Mouse (Mus musculus) heart, embryonic 11.5 days (tissue): ENCODE results near the gene Ppl. TPM values are rescaled to one million over a fixed set of nuclear protein-coding genes. Genes with fewer than 3 reads are reported as not detected.
A peak's percentile ranks its signal among the peaks of the same experiment; 100 is the strongest.

ENCODE experiments used
- ATAC-seq: fragments of 200-750 bp; cut with Nextera tagmentation; replicated peaks from 2 replicates; pipeline ENCODE4 v1.8.0; 2017; ENCODE audit warnings: moderate library complexity; ENCODE audit not compliant: insufficient number of reproducible peaks, low FRiP score, low TSS enrichment
- H3K27ac ChIP-seq: fragments of 300-500 bp; sonication (generic); 2 replicates; pipeline ENCODE4 v1.5.1; 2014; ENCODE audit warnings: mild to moderate bottlenecking, low read depth, low read length
- H3K27me3 ChIP-seq: fragments of 300-500 bp; sonication (generic); 2 replicates; pipeline ENCODE4 v1.6.1; 2014; ENCODE audit warnings: mild to moderate bottlenecking, low read length, mixed read lengths; ENCODE audit not compliant: control insufficient read depth, insufficient read depth
- H3K36me3 ChIP-seq: fragments of 300-500 bp; sonication (generic); 2 replicates; pipeline ENCODE4 v1.6.1; 2014; ENCODE audit warnings: mild to moderate bottlenecking, low read length, moderate library complexity, mixed read lengths; ENCODE audit not compliant: control insufficient read depth, insufficient read depth
- H3K4me1 ChIP-seq: fragments of 300-500 bp; sonication (generic); 2 replicates; pipeline ENCODE4 v1.6.1; 2014; ENCODE audit warnings: low read length; ENCODE audit not compliant: control insufficient read depth, insufficient read depth
- H3K4me2 ChIP-seq: fragments of 300-500 bp; sonication (generic); 2 replicates; pipeline ENCODE4 v1.6.1; 2014; ENCODE audit warnings: mild to moderate bottlenecking, moderate library complexity
- H3K4me3 ChIP-seq: fragments of 300-500 bp; sonication (generic); 2 replicates; pipeline ENCODE4 v1.5.1; 2014; ENCODE audit warnings: low read depth, low read length
- H3K9ac ChIP-seq: fragments of 300-500 bp; sonication (generic); 2 replicates; pipeline ENCODE4 v1.6.1; 2014; ENCODE audit warnings: mild to moderate bottlenecking, low read depth, low read length, moderate library complexity
- H3K9me3 ChIP-seq: fragments of 300-500 bp; sonication (generic); replicated peaks from 2 replicates; pipeline ENCODE4 v1.6.1; 2016; ENCODE audit warnings: low read length; ENCODE audit not compliant: control insufficient read depth
- WGBS: fragments of 180-500 bp; shearing (Covaris S2); extraction: QIAGEN DNeasy Blood & Tissue Kit; methylation state at CpG from one replicate; pipeline ENCODE4 v1.1.7; 2014; ENCODE audit not compliant: insufficient replicate concordance; 5-methylcytosine and 5-hydroxymethylcytosine counted together
- polyA plus RNA-seq: library from polyadenylated mRNA; unstranded; fragments of >200 nt; fragmentation: Nextera tagmentation; extraction: Ambion mirVana; gene quantifications from 2 replicates; pipeline ENCODE4 v1.2.1, GENCODE M21; 2014

Gene Ppl
- 1.3 and 1.6 TPM in 2 replicates for polyA plus RNA-seq

DNA sequence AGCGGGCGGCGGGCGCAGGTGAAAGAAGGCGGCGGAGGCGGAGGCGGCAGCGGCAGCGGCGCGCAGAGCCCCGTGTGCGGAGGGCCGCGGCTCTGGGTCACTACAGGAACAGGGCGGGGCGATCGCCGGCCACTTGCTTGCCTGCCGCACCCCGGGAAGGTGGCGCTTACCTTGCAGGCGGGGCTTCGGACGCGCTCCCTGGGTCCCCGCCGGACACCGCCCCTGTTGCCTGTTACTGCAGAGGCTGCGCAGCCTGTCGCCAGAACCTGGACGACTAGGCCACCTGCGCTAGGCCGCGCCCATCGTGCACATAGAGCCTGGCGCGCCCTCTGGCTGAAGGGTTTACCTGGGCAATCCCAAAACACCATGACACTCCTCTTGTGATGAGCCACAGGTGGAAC lies at the start of gene Ppl:
TSS of gene Ppl (minus strand) at position 21 of the 401 bp plus-strand sequence.
- Histone ChIP-seq H3K27me3 (peaks cover 63% of the 10 kb centered on the region), H3K9ac (0 out of 2 replicates have a peak within 1 kb of the TSS, but pooled peaks have one; percentile 3)

DNA sequence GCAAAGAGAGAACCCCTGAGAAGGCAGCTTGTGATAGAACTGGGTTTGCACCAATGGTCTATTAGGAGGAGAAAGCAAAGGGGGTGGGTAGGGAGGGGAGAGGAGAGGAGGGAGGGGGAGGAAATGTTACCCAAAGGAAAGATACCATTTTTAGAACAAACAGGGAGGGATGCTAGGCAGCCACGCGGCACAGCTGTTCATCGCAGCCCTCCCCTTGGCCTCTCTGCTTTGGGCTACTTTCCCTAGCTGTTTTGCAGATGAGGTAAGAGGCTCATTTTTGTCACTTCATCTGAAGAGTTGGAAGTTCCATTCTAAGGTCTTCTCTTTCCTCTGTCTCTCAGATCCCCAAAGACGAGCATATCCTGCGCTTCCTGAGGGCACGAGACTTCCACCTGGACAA lies 40.4 kb upstream of the Ppl start:
- no peaks in the 10 kb centered on the region for H3K9me3 ChIP-seq
- no peak overlapping the region for H3K4me2 ChIP-seq
- H3K9ac ChIP-seq = no peak overlapping the region
- no peaks in the 10 kb centered on the region for H3K27me3 ChIP-seq
- no peaks in the 10 kb centered on the region for H3K36me3 ChIP-seq
- no peak overlapping the region for H3K4me3 ChIP-seq
- ATAC-seq = no peak
- H3K4me1 ChIP-seq = no peaks in the 10 kb centered on the region
- WGBS = 86% methylated on average over 6 of the region's 6 CpGs
- H3K27ac ChIP-seq = no peak overlapping the region

More for the DNA sequence above, at the start of gene Ppl:
- ATAC-seq = no peak
- H3K4me2 ChIP-seq = peak within 1 kb of the TSS; percentile 73
- 1% methylated on average over 36 of the region's 39 CpGs for WGBS
- H3K4me3 ChIP-seq = peak within 1 kb of the TSS; percentile 50
- peaks cover 21% of the 10 kb centered on the region for H3K4me1 ChIP-seq
- H3K27ac ChIP-seq = no peak within 1 kb of the TSS
- no peaks in the 10 kb centered on the region for H3K9me3 ChIP-seq
- H3K36me3 ChIP-seq = no peaks in the 10 kb centered on the region

DNA sequence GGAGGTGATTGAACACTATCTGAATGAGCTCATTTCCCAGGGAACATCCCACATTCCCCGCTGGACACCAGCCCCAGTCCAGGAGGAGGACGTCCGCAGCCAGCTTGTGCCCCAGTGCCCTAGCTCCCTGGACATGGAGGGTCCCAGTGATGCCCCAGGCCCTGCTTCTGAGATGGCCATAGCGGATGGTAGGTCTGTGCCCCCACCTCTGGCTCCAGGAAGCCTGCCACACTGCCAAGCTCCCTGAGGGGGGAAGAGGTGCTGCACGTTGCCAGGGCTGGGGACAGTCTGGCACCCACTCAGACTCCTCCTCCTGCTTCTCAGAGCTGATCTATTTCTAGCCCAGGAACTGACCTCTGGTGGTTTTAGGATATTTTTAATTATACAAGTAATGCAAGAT lies 36.6 kb upstream of the Ppl start:
- WGBS = 52% methylated on average over 5 of the region's 5 CpGs
- Histone ChIP-seq H3K9me3 (no peaks in the 10 kb centered on the region), H3K36me3 (no peaks in the 10 kb centered on the region), H3K27me3 (no peaks in the 10 kb centered on the region), H3K4me1 (no peaks in the 10 kb centered on the region), H3K4me3 (no peak overlapping the region), H3K27ac (no peak overlapping the region), H3K4me2 (no peak overlapping the region), H3K9ac (no peak overlapping the region)
- ATAC-seq = no peak

DNA sequence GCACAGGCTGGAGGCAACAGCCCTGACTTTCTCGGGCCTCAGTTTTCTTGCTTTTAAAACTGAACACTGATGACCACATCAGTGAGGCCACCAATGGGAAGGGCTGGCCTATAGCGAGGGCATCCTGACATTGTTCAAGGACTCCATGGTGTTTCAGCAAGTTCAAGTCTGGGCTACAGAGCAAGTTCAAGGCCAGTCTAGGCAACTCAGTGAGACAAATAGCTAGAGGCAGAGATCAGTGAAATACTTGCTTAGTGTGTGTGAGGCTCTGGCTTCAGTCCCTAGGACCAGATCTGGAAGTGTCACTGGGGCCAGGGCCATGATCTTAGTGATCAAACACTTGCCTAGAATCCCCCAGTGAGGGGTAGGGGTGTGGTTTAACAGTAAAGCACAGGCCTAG lies 35.8 kb upstream of the Ppl start:
- H3K4me1 ChIP-seq = no peaks in the 10 kb centered on the region
- no peaks in the 10 kb centered on the region for H3K9me3 ChIP-seq
- H3K4me2 ChIP-seq = no peak overlapping the region
- no peak for ATAC-seq
- no peaks in the 10 kb centered on the region for H3K27me3 ChIP-seq
- H3K36me3 ChIP-seq = no peaks in the 10 kb centered on the region
- H3K4me3 ChIP-seq = no peak overlapping the region
- 86% methylated on average over 2 of the region's 2 CpGs for WGBS
- H3K9ac ChIP-seq = no peak overlapping the region
- H3K27ac ChIP-seq = no peak overlapping the region

DNA sequence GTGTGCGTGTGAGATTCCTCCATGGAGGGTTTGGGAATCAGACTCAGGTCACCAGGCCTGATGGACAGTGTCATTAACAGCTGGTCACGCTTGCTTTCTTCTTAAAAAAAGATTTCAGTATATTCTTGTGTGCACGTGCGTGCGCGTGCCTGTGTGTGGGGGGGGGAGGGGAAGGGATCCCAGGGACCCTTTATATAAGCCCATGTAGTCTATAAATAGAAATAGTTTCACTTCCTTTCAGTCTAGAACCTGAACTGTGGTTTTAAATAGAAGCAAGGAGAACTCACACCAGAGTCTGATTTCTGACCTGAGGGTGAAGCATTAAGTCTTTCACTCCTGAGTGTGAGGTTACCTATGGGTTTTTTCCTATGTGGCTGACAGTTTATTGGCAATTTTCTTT lies 32.1 kb upstream of the Ppl start:
- H3K27me3 ChIP-seq = 0 out of 2 replicates have a peak, but pooled peaks cover 4% of the 10 kb centered on the region
- no peaks in the 10 kb centered on the region for H3K4me1 ChIP-seq
- H3K36me3 ChIP-seq = no peaks in the 10 kb centered on the region
- H3K27ac ChIP-seq = no peak overlapping the region
- H3K4me3 ChIP-seq = no peak overlapping the region
- no peak overlapping the region for H3K4me2 ChIP-seq
- ATAC-seq = no peak
- no peaks in the 10 kb centered on the region for H3K9me3 ChIP-seq
- H3K9ac ChIP-seq = no peak overlapping the region
- WGBS = 74% methylated on average over 6 of the region's 6 CpGs

DNA sequence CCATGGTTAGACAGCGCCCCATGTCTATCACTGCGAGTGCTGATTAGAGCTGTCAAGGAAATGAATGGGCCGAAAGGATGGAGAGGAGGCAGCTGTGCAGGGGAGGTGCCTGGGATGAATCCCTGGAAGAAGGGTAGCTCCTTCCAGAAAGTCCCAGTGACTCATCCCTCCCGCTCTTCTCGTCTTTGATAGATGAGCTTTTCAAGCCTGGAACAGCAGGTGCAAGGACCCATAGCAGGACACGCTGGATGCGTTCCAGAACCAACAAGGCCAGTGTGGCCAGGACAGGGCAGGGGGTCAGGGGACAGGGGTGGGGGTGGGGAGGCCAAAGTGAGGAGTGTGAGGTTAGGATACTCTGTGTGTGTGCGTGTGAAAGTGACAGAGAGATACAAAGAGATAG lies 27.0 kb upstream of the Ppl start:
- H3K27me3 ChIP-seq = 0 out of 2 replicates have a peak, but pooled peaks cover 4% of the 10 kb centered on the region
- WGBS = 50% methylated on average over 8 of the region's 8 CpGs
- H3K4me1 ChIP-seq = no peaks in the 10 kb centered on the region
- H3K9ac ChIP-seq = no peak overlapping the region
- no peak overlapping the region for H3K27ac ChIP-seq
- no peak for ATAC-seq
- H3K36me3 ChIP-seq = no peaks in the 10 kb centered on the region
- no peak overlapping the region for H3K4me2 ChIP-seq
- H3K9me3 ChIP-seq = no peaks in the 10 kb centered on the region
- no peak overlapping the region for H3K4me3 ChIP-seq

DNA sequence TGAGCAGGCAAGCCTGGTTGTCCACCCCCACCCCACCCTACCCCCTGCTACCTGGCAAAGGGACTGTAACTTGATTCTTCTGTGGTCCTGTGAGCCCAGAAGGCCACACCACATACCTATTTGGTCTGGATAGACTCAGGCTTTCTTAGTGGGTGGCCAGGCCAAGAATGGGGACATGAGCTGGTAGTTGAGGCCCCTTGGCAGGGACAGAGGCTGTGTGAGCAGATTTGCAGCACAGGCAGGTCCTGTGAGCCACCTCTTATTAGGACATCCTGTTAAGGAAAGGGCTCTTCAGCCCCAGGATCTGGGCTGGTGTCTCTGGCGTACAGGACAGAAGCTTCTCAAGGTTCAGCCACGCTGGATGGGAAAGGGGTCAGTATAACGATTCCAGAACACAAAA lies 24.9 kb upstream of the Ppl start:
- no peak overlapping the region for H3K4me3 ChIP-seq
- H3K9me3 ChIP-seq = no peaks in the 10 kb centered on the region
- no peak overlapping the region for H3K9ac ChIP-seq
- H3K27ac ChIP-seq = no peak overlapping the region
- 0 out of 2 replicates have a peak, but pooled peaks cover 2% of the 10 kb centered on the region for H3K27me3 ChIP-seq
- no peaks in the 10 kb centered on the region for H3K4me1 ChIP-seq
- H3K4me2 ChIP-seq = no peak overlapping the region
- WGBS = 73% methylated on average over 3 of the region's 3 CpGs
- H3K36me3 ChIP-seq = no peaks in the 10 kb centered on the region
- ATAC-seq = no peak

DNA sequence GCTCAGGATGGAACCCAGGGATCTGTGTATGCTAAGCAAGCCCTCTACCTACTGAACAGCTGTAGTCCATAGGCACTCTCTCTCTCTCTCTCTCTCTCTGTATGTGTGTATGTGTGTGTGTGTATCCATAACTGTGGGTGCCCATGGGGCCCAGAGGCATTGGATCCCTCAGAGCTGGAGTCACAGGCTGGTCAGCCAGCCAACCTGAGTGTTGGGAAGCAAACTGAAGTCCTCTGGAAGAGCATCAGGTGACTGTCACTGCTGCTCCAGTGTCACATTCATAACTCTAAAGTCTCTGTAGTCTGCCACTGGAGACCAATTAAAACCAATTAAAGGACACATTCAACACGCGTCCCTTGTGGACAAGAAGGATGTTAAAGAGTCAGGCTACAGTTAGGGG lies 24.3 kb upstream of the Ppl start:
- Histone ChIP-seq H3K9me3 (no peaks in the 10 kb centered on the region), H3K9ac (no peak overlapping the region), H3K36me3 (no peaks in the 10 kb centered on the region), H3K4me2 (no peak overlapping the region), H3K4me3 (no peak overlapping the region), H3K4me1 (no peaks in the 10 kb centered on the region), H3K27ac (no peak overlapping the region), H3K27me3 (no peaks in the 10 kb centered on the region)
- 69% methylated on average over 2 of the region's 2 CpGs for WGBS
- no peak for ATAC-seq

DNA sequence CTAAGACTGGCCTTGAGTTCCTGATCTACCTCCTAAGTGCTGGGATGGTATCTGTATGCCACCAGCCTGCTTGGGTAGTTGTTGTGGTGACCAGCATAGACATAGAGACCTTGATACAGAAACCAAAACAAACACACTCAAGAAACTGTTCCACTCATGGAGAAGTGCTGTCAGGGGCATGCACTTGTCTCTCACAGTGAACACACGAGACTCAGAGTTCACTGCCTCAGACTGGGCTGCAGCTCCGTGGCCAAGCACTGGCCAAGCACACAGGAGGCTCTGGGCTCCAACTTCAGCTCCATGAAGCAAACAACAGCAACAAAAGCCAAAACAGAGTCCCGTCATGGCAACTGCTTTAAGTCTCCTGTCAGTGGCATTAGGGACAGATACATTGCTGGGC lies 22.8 kb upstream of the Ppl start:
- no peak overlapping the region for H3K27ac ChIP-seq
- no peak overlapping the region for H3K4me3 ChIP-seq
- H3K4me2 ChIP-seq = no peak overlapping the region
- no peaks in the 10 kb centered on the region for H3K9me3 ChIP-seq
- ATAC-seq = no peak
- no peak overlapping the region for H3K9ac ChIP-seq
- 57% methylated on average over 3 of the region's 3 CpGs for WGBS
- H3K36me3 ChIP-seq = no peaks in the 10 kb centered on the region
- no peaks in the 10 kb centered on the region for H3K4me1 ChIP-seq
- H3K27me3 ChIP-seq = peaks cover 3% of the 10 kb centered on the region; the same call in 1 of the 2 replicates
